Mouse (Mus musculus): ENCODE data around the gene Mad2l1bp. TPM values are rescaled to one million over a fixed set of nuclear protein-coding genes. Genes with fewer than 3 reads are reported as not detected.

Mad2l1bp gene
- polyA plus RNA-seq, 1 experiment, result 17.4 TPM

DNA sequence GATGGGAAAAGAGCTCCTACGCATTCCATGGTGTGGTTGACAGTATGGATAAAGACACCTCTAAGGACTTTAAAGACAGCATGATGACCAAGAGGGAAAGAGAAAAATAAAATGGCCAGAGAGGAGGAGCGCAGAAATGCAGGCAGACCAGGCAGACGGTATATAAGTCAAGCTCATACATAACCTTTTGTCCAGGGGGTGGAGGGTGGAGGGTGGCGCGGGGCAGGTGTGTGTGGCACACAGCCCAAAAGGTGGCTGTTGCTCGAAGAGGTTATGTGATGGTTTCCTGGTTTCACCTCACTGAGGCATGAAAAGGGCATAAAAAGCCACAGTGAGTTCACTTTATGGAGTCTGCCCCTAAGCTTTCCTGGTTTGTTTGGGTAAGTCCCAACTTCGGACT, 9.2 kb upstream of the Mad2l1bp start:
- no peaks in the 10 kb centered on the region for H3K27me3 ChIP-seq (ENCODE audit: control insufficient read depth, insufficient read depth, low read length)
- TF ChIP-seq POLR2A (IDR thresholded peaks at IDR 0.05; ENCODE audit: borderline replicate concordance, insufficient read depth, low read length) (no peak), CTCF (IDR thresholded peaks at IDR 0.05; ENCODE audit: borderline replicate concordance, insufficient read depth, low read depth, low read length) (no peak)
- H3K4me3 ChIP-seq (replicated peaks; ENCODE audit: insufficient read depth, low read depth, low read length), result no peak overlapping the region
- DNase-seq, result no peak
- WGBS, result 82% methylated on average over 7 of the region's 7 CpGs
- no peak overlapping the region for H3K27ac ChIP-seq (ENCODE audit: insufficient read depth, low read length)
- H3K4me1 ChIP-seq (ENCODE audit: control insufficient read depth, insufficient read depth, low read length), result peaks cover 18% of the 10 kb centered on the region

DNA sequence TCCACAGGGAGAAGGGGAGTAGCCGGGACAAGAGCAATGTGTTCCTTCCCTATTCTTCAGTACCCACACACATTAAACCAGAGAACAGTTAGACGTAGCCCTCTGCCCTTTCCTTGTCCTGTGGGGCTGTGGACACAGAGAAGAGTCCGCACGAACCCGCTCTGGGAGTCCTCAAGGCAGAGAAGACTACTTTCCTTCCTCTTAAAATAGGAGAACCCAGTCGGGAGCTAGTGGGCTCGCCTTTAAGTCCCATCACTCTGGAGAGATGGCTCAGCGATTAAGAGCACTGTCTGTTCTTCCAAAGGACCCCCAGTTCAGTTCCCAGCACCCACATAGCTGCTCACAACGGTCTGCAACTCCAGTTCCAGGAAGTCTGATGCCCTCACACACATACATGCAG, 8.4 kb upstream of the Mad2l1bp start:
- WGBS, result 39% methylated on average over 9 of the region's 9 CpGs
- H3K4me3 ChIP-seq (replicated peaks; ENCODE audit: insufficient read depth, low read depth, low read length), result peak overlapping the region; percentile 93
- DNase-seq, result no peak
- H3K4me1 ChIP-seq (ENCODE audit: control insufficient read depth, insufficient read depth, low read length), result peaks cover 18% of the 10 kb centered on the region
- no peaks in the 10 kb centered on the region for H3K27me3 ChIP-seq (ENCODE audit: control insufficient read depth, insufficient read depth, low read length)
- no peak overlapping the region for H3K27ac ChIP-seq (ENCODE audit: insufficient read depth, low read length)
- TF ChIP-seq POLR2A (IDR thresholded peaks at IDR 0.05; ENCODE audit: borderline replicate concordance, insufficient read depth, low read length) (no peak), CTCF (IDR thresholded peaks at IDR 0.05; ENCODE audit: borderline replicate concordance, insufficient read depth, low read depth, low read length) (no peak)

DNA sequence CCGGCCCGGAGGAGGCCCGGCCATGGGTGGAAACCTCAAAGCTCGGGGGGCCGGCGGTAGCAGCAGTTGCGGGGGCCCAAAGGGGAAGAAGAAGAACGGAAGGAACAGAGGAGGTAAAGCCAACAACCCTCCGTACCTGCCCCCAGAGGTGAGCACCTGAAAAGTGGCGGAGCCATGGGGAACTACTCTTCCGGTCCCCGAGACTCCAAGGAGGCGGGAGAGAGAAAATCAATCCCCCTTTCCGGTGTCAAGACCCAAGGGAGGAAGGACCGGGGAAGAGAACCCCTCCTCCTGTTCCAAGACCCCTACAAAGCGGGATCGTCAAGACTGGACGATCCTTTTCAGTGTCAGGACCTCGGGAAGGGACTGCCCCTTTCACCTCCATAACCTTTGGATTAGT, 7.8 kb upstream of the Mad2l1bp start:
- TF ChIP-seq POLR2A (IDR thresholded peaks at IDR 0.05; ENCODE audit: borderline replicate concordance, insufficient read depth, low read length), result no peak
- no peak for TF ChIP-seq CTCF (IDR thresholded peaks at IDR 0.05; ENCODE audit: borderline replicate concordance, insufficient read depth, low read depth, low read length)
- 0% methylated on average over 19 of the region's 19 CpGs for whole genome bisulfite sequencing
- DNase-seq, result no peak
- Histone ChIP-seq H3K4me3 (replicated peaks; ENCODE audit: insufficient read depth, low read depth, low read length) (peak overlapping the region; percentile 93), H3K27ac (ENCODE audit: insufficient read depth, low read length) (no peak overlapping the region), H3K27me3 (ENCODE audit: control insufficient read depth, insufficient read depth, low read length) (no peaks in the 10 kb centered on the region), H3K4me1 (ENCODE audit: control insufficient read depth, insufficient read depth, low read length) (peaks cover 18% of the 10 kb centered on the region)

DNA sequence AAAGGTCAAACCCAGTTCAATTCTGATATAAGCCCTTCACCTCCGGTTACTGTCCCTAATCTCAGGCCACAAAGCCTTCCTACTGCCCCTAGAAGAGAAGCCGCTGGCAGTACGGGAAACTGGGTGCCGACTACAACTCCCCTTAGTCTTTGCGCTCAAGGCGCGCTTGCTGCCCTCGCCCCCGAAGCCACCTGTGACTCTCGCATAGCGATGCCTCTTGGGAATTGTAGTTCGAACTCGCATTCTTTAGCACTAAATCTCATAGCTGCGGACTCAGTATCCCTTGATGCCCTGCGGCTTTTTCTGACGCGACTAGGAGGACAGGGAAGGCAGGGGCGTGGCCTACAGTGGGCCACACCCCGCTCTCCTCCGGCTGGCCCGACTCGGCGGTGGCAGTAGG, 7.3 kb upstream of the Mad2l1bp start, which contains the start of gene Gtpbp2:
Gene Gtpbp2 (plus strand): TSS at position 347 of the 400 bp plus-strand sequence.
- H3K4me1 ChIP-seq (ENCODE audit: control insufficient read depth, insufficient read depth, low read length), result peaks cover 15% of the 10 kb centered on the region
- peak; percentile 96 to 99 for DNase-seq
- WGBS, result 1% methylated on average over 23 of the region's 23 CpGs
- H3K4me3 ChIP-seq (replicated peaks; ENCODE audit: insufficient read depth, low read depth, low read length), result peak within 1 kb of the TSS; percentile 93
- H3K27me3 ChIP-seq (ENCODE audit: control insufficient read depth, insufficient read depth, low read length), result no peaks in the 10 kb centered on the region
- TF ChIP-seq POLR2A (IDR thresholded peaks at IDR 0.05; ENCODE audit: borderline replicate concordance, insufficient read depth, low read length) (peak; percentile 72), CTCF (IDR thresholded peaks at IDR 0.05; ENCODE audit: borderline replicate concordance, insufficient read depth, low read depth, low read length) (no peak)
- peak within 1 kb of the TSS; percentile 62 for H3K27ac ChIP-seq (ENCODE audit: insufficient read depth, low read length)

DNA sequence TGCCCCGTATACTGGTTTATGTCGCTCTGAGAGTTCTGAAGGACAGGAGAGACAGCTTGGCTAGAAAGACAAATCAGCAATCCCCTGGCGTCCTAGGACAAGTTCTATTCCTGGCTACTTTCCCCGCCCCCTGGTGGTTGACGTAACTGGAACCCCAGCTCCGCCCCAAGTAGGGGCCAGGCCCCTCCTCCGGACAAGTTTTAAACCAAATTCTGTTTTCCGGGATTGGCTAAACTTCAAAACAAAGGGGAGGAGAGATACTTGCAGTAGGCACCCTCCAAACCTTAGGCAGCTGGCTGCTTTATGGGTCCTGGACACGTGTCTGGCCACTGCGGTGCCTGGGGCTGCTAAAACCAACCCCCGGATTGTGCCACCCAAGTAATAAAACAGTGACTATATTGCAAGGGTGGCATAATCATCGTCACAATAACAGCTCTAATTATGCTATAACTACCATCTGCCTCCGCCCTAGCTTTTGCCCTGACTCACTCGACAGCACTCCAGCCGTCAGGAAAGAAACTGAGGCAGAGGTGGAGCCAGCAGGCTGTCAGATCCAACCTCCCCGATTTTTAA, 6.8 kb upstream of the Mad2l1bp start:
- Histone ChIP-seq H3K4me1 (ENCODE audit: control insufficient read depth, insufficient read depth, low read length) (peaks cover 10% of the 10 kb centered on the region), H3K27ac (ENCODE audit: insufficient read depth, low read length) (peak overlapping the region; percentile 62), H3K4me3 (replicated peaks; ENCODE audit: insufficient read depth, low read depth, low read length) (peak overlapping the region; percentile 73), H3K27me3 (ENCODE audit: control insufficient read depth, insufficient read depth, low read length) (no peaks in the 10 kb centered on the region)
- TF ChIP-seq POLR2A (IDR thresholded peaks at IDR 0.05; ENCODE audit: borderline replicate concordance, insufficient read depth, low read length) (peak; percentile 29; the same call in 1 of the 2 replicates), CTCF (IDR thresholded peaks at IDR 0.05; ENCODE audit: borderline replicate concordance, insufficient read depth, low read depth, low read length) (no peak)
- WGBS, result under 1% methylated on average over 16 of the region's 16 CpGs
- peak; percentile 84 to 85 for DNase-seq

DNA sequence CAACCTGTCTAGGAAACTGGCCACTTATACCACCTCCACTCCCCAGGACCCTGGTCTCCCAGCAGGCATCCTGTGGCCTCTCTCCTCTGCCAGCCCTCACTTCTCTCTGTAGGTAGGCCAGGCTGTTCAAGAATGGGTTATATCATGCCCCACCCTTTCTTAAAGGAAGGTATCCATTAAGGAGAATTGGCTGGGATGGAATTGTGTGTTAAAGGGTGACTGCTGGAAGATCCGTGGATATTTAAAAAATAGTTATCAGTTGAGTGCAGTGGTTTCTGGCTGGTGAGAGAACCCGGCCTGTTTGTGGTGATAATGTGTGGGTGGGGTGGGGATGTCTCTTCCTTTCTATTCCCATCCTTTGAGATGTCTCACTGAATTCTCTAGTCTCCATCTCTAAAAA, 5.9 kb upstream of the Mad2l1bp start:
- no peak for DNase-seq
- Histone ChIP-seq H3K4me3 (replicated peaks; ENCODE audit: insufficient read depth, low read depth, low read length) (no peak overlapping the region), H3K27me3 (ENCODE audit: control insufficient read depth, insufficient read depth, low read length) (no peaks in the 10 kb centered on the region), H3K27ac (ENCODE audit: insufficient read depth, low read length) (no peak overlapping the region), H3K4me1 (ENCODE audit: control insufficient read depth, insufficient read depth, low read length) (peaks cover 10% of the 10 kb centered on the region)
- TF ChIP-seq CTCF (IDR thresholded peaks at IDR 0.05; ENCODE audit: borderline replicate concordance, insufficient read depth, low read depth, low read length), result no peak
- no peak for TF ChIP-seq POLR2A (IDR thresholded peaks at IDR 0.05; ENCODE audit: borderline replicate concordance, insufficient read depth, low read length)
- 76% methylated on average over 2 of the region's 2 CpGs for WGBS

DNA sequence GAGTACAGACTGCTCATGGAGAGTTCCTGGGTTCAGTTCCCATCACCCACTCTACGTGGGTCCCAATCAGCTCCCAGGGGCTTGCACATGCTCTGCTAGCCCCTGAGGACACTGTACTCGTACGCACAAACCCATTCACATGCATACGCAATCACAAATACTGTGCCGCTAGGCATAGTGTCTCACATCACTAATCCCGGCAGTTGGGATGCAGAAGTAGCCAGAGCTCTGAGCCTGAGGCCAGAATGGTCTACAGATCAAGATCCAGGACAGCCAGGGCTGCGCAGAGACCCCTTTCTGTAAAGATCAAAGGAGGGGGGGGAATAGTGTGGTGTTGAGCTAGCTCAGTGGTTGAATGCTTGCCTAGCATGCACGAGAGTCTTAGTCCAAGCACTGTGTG, 3.8 kb upstream of the Mad2l1bp start:
- H3K27me3 ChIP-seq (ENCODE audit: control insufficient read depth, insufficient read depth, low read length), result no peaks in the 10 kb centered on the region
- 85% methylated on average over 8 of the region's 8 CpGs for WGBS
- DNase-seq, result no peak
- H3K4me1 ChIP-seq (ENCODE audit: control insufficient read depth, insufficient read depth, low read length), result peaks cover 4% of the 10 kb centered on the region; the same call in 1 of the 2 replicates
- H3K4me3 ChIP-seq (replicated peaks; ENCODE audit: insufficient read depth, low read depth, low read length), result no peak overlapping the region
- H3K27ac ChIP-seq (ENCODE audit: insufficient read depth, low read length), result no peak overlapping the region
- TF ChIP-seq POLR2A (IDR thresholded peaks at IDR 0.05; ENCODE audit: borderline replicate concordance, insufficient read depth, low read length) (no peak), CTCF (IDR thresholded peaks at IDR 0.05; ENCODE audit: borderline replicate concordance, insufficient read depth, low read depth, low read length) (no peak)

DNA sequence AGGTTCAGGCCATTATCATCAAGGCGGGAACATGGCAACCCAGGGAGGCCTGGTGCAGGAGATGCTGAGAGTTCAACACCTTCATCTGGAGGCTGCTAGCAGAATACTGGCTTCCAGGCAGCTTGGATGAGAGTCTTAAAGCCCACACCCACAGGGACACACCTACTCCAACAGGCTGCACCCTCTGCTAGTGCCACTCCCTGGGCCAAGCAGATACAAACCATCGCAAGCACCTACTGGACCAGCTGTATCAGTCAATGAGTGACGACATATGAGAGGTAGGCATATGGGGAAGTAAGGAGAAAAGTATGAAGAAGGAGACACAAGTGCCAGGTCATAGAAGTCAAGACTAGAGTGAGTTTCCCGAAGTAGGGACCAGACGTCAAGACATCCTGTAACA, 3.3 kb upstream of the Mad2l1bp start:
- 86% methylated on average over 5 of the region's 5 CpGs for WGBS
- DNase-seq, result no peak
- H3K4me3 ChIP-seq (replicated peaks; ENCODE audit: insufficient read depth, low read depth, low read length), result no peak overlapping the region
- no peak for TF ChIP-seq POLR2A (IDR thresholded peaks at IDR 0.05; ENCODE audit: borderline replicate concordance, insufficient read depth, low read length)
- no peak for TF ChIP-seq CTCF (IDR thresholded peaks at IDR 0.05; ENCODE audit: borderline replicate concordance, insufficient read depth, low read depth, low read length)
- H3K4me1 ChIP-seq (ENCODE audit: control insufficient read depth, insufficient read depth, low read length), result peaks cover 2% of the 10 kb centered on the region; the same call in 1 of the 2 replicates
- H3K27ac ChIP-seq (ENCODE audit: insufficient read depth, low read length), result no peak overlapping the region
- H3K27me3 ChIP-seq (ENCODE audit: control insufficient read depth, insufficient read depth, low read length), result no peaks in the 10 kb centered on the region

Measured in cerebellum, adult 2 months (tissue).